Mouse (Mus musculus) left cerebral cortex, postnatal 25 days (tissue): ENCODE results near the gene Ndufaf1. TPM values are rescaled to one million over a fixed set of nuclear protein-coding genes. Genes with fewer than 3 reads are reported as not detected.
"Not testable (repeated sequence)": the region's sequence is repeated elsewhere in the genome, so short reads cannot be mapped to it uniquely, and the experiment has no call there.

ENCODE experiments used
- DNase-seq, 2 experiments: peaks; one replicate each; pipeline ENCODE4 v3.0.0; 2022; ENCODE audit warnings: low spot score in 2 of 2, mixed read lengths in 1 of 2
- intact Hi-C: fragments of 180-260 bp; cut with DNase I; formaldehyde crosslinking; loops from one replicate; pipeline ENCODE4 v1.15.1; 2025
- total RNA-seq, 2 experiments: library from RNA; stranded (reverse); gene quantifications; 2 replicates each; pipeline ENCODE4 v1.2.3; 2021

Gene Ndufaf1
- total RNA-seq, 2 experiments from 2014 or later = 31.8 to 33.2 TPM

DNA sequence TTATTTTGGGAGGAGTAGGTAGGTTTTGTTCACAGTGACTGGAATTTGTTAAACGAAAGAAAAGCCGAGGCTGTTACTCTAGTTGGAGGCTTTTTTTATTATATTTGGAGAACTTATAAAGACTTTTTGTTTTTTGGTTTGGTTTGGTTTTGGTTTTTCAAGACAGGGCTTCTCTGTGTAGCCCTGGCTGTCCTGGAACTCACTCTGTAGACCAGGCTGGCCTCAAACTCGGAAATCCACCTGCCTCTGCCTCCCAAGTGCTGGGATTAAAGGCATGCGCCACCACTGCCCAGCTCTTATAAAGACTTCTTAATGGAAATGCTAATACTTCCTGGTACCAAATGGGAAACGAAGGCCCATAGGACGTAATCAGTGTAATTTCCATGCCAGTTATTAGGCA is 43.6 kb downstream of the Ndufaf1 start:
- DNase-seq, intact Hi-C loops: not testable (repeated sequence)

DNA sequence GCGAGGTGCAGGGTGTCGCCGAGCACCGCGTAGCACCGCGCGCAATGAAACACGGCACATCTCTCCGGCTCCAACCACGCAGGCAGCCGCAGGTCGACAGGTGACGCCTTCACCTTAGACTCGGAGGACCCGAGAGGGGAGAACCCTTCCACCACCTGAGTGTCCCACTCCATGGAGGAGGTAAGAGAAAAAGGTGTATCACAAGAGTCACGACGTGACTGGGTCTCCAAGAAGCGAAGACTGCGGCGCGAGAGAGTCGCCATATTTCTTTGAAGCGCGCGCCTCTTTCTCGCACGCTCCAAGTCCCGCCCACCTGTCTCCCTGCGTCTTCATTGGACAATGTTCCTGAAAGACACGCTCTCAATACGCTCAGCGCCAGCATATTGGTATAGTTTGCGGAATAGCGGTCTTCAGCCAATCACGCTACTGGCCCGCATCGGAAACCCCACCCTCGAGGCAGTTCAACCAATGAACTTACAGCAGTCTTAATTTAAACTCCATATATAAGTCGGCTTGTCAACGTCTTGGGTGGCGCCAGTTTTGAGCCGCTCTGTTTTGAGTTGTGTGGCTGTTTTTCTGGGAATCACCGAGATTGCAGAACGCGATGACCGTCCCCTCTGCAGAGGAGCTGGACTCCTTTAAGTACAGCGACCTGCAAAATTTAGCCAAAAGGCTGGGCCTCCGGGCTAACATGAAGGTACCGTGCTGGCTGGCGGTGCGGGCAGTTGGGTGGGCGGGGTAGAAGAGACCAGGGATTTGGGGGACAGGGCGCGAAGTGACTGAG is 44.2 kb downstream of the Ndufaf1 start, which contains the start of the genes Nusap1 and Oip5:
Nusap1 (plus strand) TSS at position 100 of the 784 bp plus-strand sequence.
Oip5 (minus strand) TSS at position 271 of the 784 bp plus-strand sequence.
- peak; percentile 92 to 99 for DNase-seq
- intact Hi-C loops = no loop called here

DNA sequence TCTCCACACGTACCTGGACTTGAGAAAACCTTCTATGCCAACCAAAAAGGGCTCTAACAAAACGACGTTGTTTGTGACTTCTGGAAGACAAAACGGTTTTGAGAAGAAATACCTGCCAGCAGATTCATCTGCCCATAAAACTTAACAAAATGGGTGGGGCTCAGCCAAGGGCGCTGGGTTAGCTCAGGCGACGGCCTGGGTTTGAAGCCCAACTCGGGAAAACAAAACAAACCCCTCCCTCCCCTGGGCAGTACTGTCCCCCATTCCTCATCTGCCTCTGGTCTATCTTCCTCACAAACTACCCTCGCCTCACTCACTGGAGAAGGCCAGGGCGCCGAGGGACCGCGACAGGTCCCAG is 44.8 kb downstream of the Ndufaf1 start:
- intact Hi-C loops = no loop called here

DNA sequence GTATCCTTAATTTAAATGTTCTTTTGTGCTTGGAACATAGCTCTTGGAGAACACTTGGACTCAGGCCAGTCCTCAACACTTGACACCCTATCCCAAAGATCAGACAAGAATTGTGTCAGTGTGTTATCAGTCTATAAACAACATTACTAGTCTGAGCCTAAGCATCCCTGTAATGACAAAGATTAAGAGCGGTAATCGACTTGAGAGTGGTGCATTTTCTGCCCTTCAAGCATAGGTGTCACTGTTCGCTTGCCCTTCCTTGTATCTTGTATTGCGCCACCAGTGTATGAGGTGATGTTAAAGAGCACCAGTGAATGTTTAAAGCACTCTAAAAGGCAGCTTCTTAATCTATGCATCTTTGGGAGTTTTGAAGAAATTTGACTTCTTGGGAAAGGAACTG is 55.6 kb downstream of the Ndufaf1 start:
- intact Hi-C loops = no loop called here
- no peak for DNase-seq

More for the DNA sequence above, 44.8 kb downstream of the Ndufaf1 start:
- no peak for DNase-seq

Other genes with a start within 250 kb of the Ndufaf1 start
- gene Ino80, start 185.1 kb downstream of the Ndufaf1 start, total RNA-seq = 10 to 100 TPM; 19.5 to 20.7 TPM
- under 1 TPM; 0.57 to 0.98 TPM for gene Exd1, start 115.2 kb downstream of the Ndufaf1 start, total RNA-seq
- gene Chp1, start 115.1 kb downstream of the Ndufaf1 start, total RNA-seq = 100 to 1,000 TPM; 157 to 170 TPM
- gene Nusap1, start 44.5 kb downstream of the Ndufaf1 start, total RNA-seq = under 1 TPM; 0.46 to 0.98 TPM
- under 1 TPM; 0.50 TPM for gene Oip5, start 44.4 kb downstream of the Ndufaf1 start, total RNA-seq
- 10 to 100 TPM; 60.4 to 64.8 TPM for gene Rtf1, start 12.2 kb upstream of the Ndufaf1 start, total RNA-seq
- gene Itpka, start 79.5 kb upstream of the Ndufaf1 start, total RNA-seq = 100 to 1,000 TPM; 188 to 208 TPM
- 10 to 100 TPM; 18.9 to 20.6 TPM for gene Ltk, start 97.6 kb upstream of the Ndufaf1 start, total RNA-seq
- gene Rpap1, start 124.7 kb upstream of the Ndufaf1 start, total RNA-seq = 10 to 100 TPM; 17.7 to 20.2 TPM
- gene Tyro3, start 134.9 kb upstream of the Ndufaf1 start, total RNA-seq = 100 to 1,000 TPM; 177 to 182 TPM
- 10 to 100 TPM; 62.2 to 67.9 TPM for gene Mga, start 234.4 kb upstream of the Ndufaf1 start, total RNA-seq